Comparison of ENCODE assay signal across 35 mouse cellular contexts in genomic region chr1:81637357-81637756, GRCm38 (mm10).
"Had no signal": no experiment of that assay in that cellular context is flagged by ENCODE, and none has a peak within 500 bp of the region (broad histone marks: within the 10 kb centered on the region; RNA-seq: fewer than 3 reads in every experiment).

No protein-coding gene starts in this region.

- DNase-seq: heart, postnatal 10 days; heart, postnatal 14 days; heart, postnatal 36 days; heart, postnatal 4 days; kidney, adult 11 months; kidney, adult 18-20 months; kidney, adult 2 months; kidney, adult 8-10 months; kidney, adult 9 months; kidney, postnatal 10 days; kidney, postnatal 14 days; kidney, postnatal 25 days; kidney, postnatal 36 days; kidney, postnatal 4 days; layer of hippocampus, adult 9-11 months; layer of hippocampus, postnatal 36 days had no signal

- H3K9ac ChIP-seq: heart, embryonic 12.5 days; heart, embryonic 13.5 days; heart, embryonic 15.5 days; hindbrain, embryonic 12.5 days; hindbrain, embryonic 13.5 days; hindbrain, embryonic 14.5 days; hindbrain, embryonic 15.5 days; intestine, embryonic 15.5 days; kidney, embryonic 15.5 days had no signal

- H3K27ac ChIP-seq: heart, embryonic 10.5 days; heart, embryonic 13.5 days; heart, embryonic 15.5 days; hindbrain, embryonic 10.5 days; hindbrain, embryonic 12.5 days; hindbrain, embryonic 13.5 days; hindbrain, embryonic 14.5 days; hindbrain, embryonic 15.5 days; hindbrain, postnatal 0 days; intestine, embryonic 15.5 days; kidney, embryonic 15.5 days; kidney, postnatal 0 days; layer of hippocampus, adult 2 months had no signal

- ATAC-seq: hindbrain, embryonic 16.5 days; hindbrain, postnatal 0 days; inflammation-experienced regulatory T-cells, adult 6 months; intestine, embryonic 15.5 days; intestine, embryonic 16.5 days; intestine, postnatal 0 days had no signal

- H3K9me3 ChIP-seq: heart, embryonic 10.5 days; heart, embryonic 12.5 days; heart, embryonic 13.5 days; heart, embryonic 15.5 days; hindbrain, embryonic 10.5 days; hindbrain, embryonic 12.5 days; hindbrain, embryonic 13.5 days; hindbrain, embryonic 15.5 days; intestine, embryonic 15.5 days; kidney, embryonic 15.5 days had no signal

- H3K4me1 ChIP-seq: heart, embryonic 10.5 days; heart, embryonic 12.5 days; heart, embryonic 13.5 days; heart, embryonic 15.5 days; hindbrain, embryonic 10.5 days; hindbrain, embryonic 12.5 days; hindbrain, embryonic 13.5 days; hindbrain, embryonic 15.5 days; intestine, embryonic 15.5 days; kidney, embryonic 15.5 days had no signal

- H3K36me3 ChIP-seq: heart, embryonic 10.5 days; heart, embryonic 12.5 days; heart, embryonic 13.5 days; heart, embryonic 15.5 days; hindbrain, embryonic 10.5 days; hindbrain, embryonic 12.5 days; hindbrain, embryonic 13.5 days; hindbrain, embryonic 15.5 days; intestine, embryonic 15.5 days; kidney, embryonic 15.5 days had no signal

- H3K4me2 ChIP-seq: heart, embryonic 11.5 days; heart, embryonic 12.5 days; heart, embryonic 13.5 days; heart, embryonic 15.5 days; hindbrain, embryonic 12.5 days; hindbrain, embryonic 13.5 days; hindbrain, embryonic 14.5 days; hindbrain, embryonic 15.5 days; intestine, embryonic 15.5 days; kidney, embryonic 15.5 days had no signal

- H3K4me3 ChIP-seq: heart, embryonic 10.5 days; heart, embryonic 12.5 days; heart, embryonic 13.5 days; heart, embryonic 15.5 days; hindbrain, embryonic 10.5 days; hindbrain, embryonic 12.5 days; hindbrain, embryonic 13.5 days; hindbrain, embryonic 15.5 days; intestine, embryonic 15.5 days; kidney, embryonic 15.5 days; layer of hippocampus, adult 2 months had no signal

- H3K27me3 ChIP-seq: heart, embryonic 12.5 days; heart, embryonic 13.5 days; heart, embryonic 15.5 days; hindbrain, embryonic 12.5 days; hindbrain, embryonic 13.5 days; hindbrain, embryonic 15.5 days; intestine, embryonic 15.5 days; kidney, embryonic 15.5 days had no signal
